7 mouse cellular contexts compared by ENCODE assay signal in the genomic region with DNA sequence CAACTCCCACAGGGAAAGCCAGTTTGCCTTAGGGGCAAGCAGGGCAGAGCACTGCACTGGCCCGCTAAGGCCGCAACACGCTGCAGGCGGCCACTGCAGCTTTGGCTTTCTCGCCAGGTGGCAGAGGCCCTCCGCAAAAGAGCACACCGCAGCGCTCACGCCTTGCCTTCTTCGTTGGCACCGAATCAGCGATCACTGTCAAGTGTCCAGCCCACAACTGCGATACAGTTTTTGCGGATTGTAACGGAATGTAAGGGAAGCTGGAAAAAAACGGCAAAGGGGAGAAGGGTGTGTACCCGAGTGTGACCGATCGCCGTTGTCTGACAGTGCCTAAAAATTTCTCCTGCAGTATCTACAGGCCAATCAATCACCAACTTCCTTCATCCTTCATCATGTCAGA. TPM values are rescaled to one million over a fixed set of nuclear protein-coding genes. Genes with fewer than 3 reads are reported as not detected.
DNase-seq lines count a peak whose midpoint lies in the region; ATAC-seq lines count a peak whose summit lies in the region.

No protein-coding gene starts in this region.

- peak overlapping the region; percentile 88 for H3K4me2 ChIP-seq in forebrain, embryonic 11.5 days (ENCODE audit: low read depth, low read length, severe bottlenecking)
- H3K4me2 ChIP-seq in neural tube, embryonic 12.5 days (replicated peaks), result peak overlapping the region; percentile 81

- peak overlapping the region; percentile 61 for H3K9ac ChIP-seq in forebrain, embryonic 11.5 days (ENCODE audit: low read length)
- peak overlapping the region; percentile 70; the same call in 1 of the 2 replicates for H3K9ac ChIP-seq in neural tube, embryonic 12.5 days

- H3K4me1 ChIP-seq in forebrain, embryonic 11.5 days (replicated peaks; ENCODE audit: control insufficient read depth, insufficient read depth, low read length), result peaks cover 8% of the 10 kb centered on the region; the same call in 1 of the 2 replicates
- peaks cover 20% of the 10 kb centered on the region; the same call in 1 of the 2 replicates for H3K4me1 ChIP-seq in neural tube, embryonic 12.5 days

- intact Hi-C loops in left cerebral cortex, postnatal 25 days (cut with DNase I), result loop anchor here (1.0 to 5.0 kb wide), 2 partner anchors 40 to 59 kb away; no protein-coding TSS in a partner anchor
- intact Hi-C loops in left cerebral cortex, postnatal 36 days (cut with DNase I), result loop anchor here (5.0 kb wide), 3 partner anchors 40 to 95 kb away; a partner anchor contains a TSS

- H3K4me3 ChIP-seq in forebrain, embryonic 11.5 days (ENCODE audit: low read depth, low read length), result peak overlapping the region; percentile 65
- peak overlapping the region; percentile 72 for H3K4me3 ChIP-seq in neural tube, embryonic 12.5 days

- H3K9me3 ChIP-seq in forebrain, embryonic 11.5 days (ENCODE audit: control insufficient read depth, low read length), result no peaks in the 10 kb centered on the region
- no peaks in the 10 kb centered on the region for H3K9me3 ChIP-seq in neural tube, embryonic 12.5 days

- H3K27me3 ChIP-seq in forebrain, embryonic 11.5 days (ENCODE audit: control insufficient read depth, insufficient read depth, low read length), result peaks cover 13% of the 10 kb centered on the region
- H3K27me3 ChIP-seq in neural tube, embryonic 12.5 days (replicated peaks), result peaks cover 16% of the 10 kb centered on the region

- no peaks in the 10 kb centered on the region for H3K36me3 ChIP-seq in forebrain, embryonic 11.5 days (ENCODE audit: control insufficient read depth, insufficient read depth, low read length)
- H3K36me3 ChIP-seq in neural tube, embryonic 12.5 days, result no peaks in the 10 kb centered on the region

- H3K27ac ChIP-seq in forebrain, embryonic 11.5 days (ENCODE audit: low read depth, low read length), result no peak overlapping the region
- H3K27ac ChIP-seq in neural tube, embryonic 12.5 days, result no peak overlapping the region

- peak; percentile 31; the same call in 1 of the 2 replicates for ATAC-seq in cerebellum, adult (ENCODE audit: insufficient number of reproducible peaks, low FRiP score, low TSS enrichment)
- peak; percentile 49 for ATAC-seq in forebrain, embryonic 11.5 days (replicated peaks; ENCODE audit: low FRiP score)
- ATAC-seq in neural tube, embryonic 12.5 days (ENCODE audit: low FRiP score, low read depth), result peak; percentile 49

- under 1% methylated on average over 20 of the region's 20 CpGs for WGBS in forebrain, embryonic 11.5 days
- 1% methylated on average over 20 of the region's 20 CpGs for WGBS in neural tube, embryonic 12.5 days

- DNase-seq in left cerebral cortex, postnatal 25 days (ENCODE audit: low spot score in 2 of 2), result peak; percentile 36 to 39
- DNase-seq in left cerebral cortex, adult 9 months (ENCODE audit: low spot score in 2 of 2), result no peak
- DNase-seq in forebrain, embryonic 11.5 days (ENCODE audit: low spot score), result peak; percentile 62
- peak; percentile 35 to 46 for DNase-seq in left cerebral cortex, postnatal 36 days (ENCODE audit: low spot score in 2 of 2)
- no peak for DNase-seq in ovary, postnatal 14 days (ENCODE audit: low spot score)

RNA-seq across cellular contexts. Expression of a gene that starts 0.7 kb away (rescaled TPM):
- 100 to 1,000 TPM; 123 to 127 TPM for total RNA-seq in left cerebral cortex, postnatal 25 days (2021)
- 2.4 and 3.0 TPM in 2 replicates for polyA plus RNA-seq in forebrain, embryonic 11.5 days (2014; fragmentation: Nextera tagmentation; extraction: Ambion mirVana)
- 100 to 1,000 TPM; 128 to 136 TPM for total RNA-seq in left cerebral cortex, postnatal 36 days (2021)
- polyA plus RNA-seq in neural tube, embryonic 12.5 days (2016; fragmentation: Nextera tagmentation; extraction: Ambion mirVana), result 5.1 and 6.1 TPM in 2 replicates

RNA-seq across cellular contexts. Expression of a gene that starts 1.1 kb away (rescaled TPM):
- total RNA-seq in left cerebral cortex, postnatal 25 days (2021), result 100 to 1,000 TPM; 237 to 263 TPM
- 25.3 and 26.3 TPM in 2 replicates for polyA plus RNA-seq in forebrain, embryonic 11.5 days (2014; fragmentation: Nextera tagmentation; extraction: Ambion mirVana)
- total RNA-seq in left cerebral cortex, postnatal 36 days (2021), result 100 to 1,000 TPM; 243 to 269 TPM
- polyA plus RNA-seq in neural tube, embryonic 12.5 days (2016; fragmentation: Nextera tagmentation; extraction: Ambion mirVana), result 42.8 and 49.1 TPM in 2 replicates

Comparison
In these comparisons a context has a peak if more than half of its experiments do, and no peak if none do; other contexts are left out.
1. DNase-seq: peak in left cerebral cortex, postnatal 25 days (2 of 2), forebrain, embryonic 11.5 days (single experiment) and left cerebral cortex, postnatal 36 days (2 of 2); none in left cerebral cortex, adult 9 months (0 of 2) and ovary, postnatal 14 days (single experiment).
2. Peak in every context shown above with its lines, with median percentiles within 50 percentile points of each other: ATAC-seq.